Mouse (Mus musculus) left cerebral cortex, adult 8-10 months (tissue): Measurements from ENCODE around the gene Clcn7. TPM values are rescaled to one million over a fixed set of nuclear protein-coding genes. Genes with fewer than 3 reads are reported as not detected.

Experiments
- DNase-seq, 2 experiments: peaks; one replicate each; pipeline ENCODE4 v3.0.0; 2022; ENCODE audit warnings: low spot score in 2 of 2
- total RNA-seq, 4 experiments: library from RNA; stranded (reverse); gene quantifications; 2 replicates each; pipeline ENCODE4 v1.2.4; 2022

Clcn7 gene
- total RNA-seq, 4 experiments from 2014 or later = 50.0 to 54.5 (median 51.1) TPM

DNA sequence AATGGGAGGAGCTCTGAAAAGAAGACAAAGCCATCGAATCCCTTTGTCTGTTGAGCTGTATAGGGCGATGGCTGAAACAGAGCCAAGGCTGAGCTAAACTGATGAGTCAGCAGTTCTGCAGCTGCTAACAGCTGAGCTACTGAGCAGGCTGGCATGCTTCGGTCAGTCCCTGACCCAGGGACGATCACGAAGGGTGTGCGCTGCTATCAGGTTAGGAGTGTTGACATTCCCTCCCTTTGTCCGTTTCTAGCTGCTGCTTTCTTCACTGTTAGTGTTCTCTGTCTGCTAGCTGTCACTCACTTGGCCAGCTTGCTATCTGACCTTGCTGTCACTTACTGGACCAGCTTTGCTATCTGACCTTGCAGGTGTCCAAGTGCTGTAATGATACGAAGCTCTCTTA lies 6.1 kb upstream of the Clcn7 start:
- no peak for DNase-seq

DNA sequence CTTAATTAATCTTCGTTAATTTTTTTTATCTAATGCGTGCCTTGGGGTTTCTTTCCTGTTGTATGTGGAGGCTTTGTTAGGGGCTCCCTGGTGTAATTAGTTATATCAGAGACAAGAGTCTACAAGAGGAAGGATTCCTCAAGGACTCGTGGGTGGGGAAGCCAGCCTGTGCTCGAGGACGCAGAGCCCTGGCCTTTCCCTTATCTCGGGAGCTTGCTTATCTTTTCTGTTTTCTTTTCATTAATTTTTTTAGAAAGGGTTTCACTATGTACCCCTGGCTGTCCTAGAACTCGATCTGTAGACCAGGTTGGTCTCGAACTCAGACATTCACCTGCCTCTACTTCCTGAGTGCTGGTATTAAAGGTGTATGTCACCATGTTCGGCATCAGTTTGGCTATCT lies 5.5 kb upstream of the Clcn7 start:
- DNase-seq = no peak

DNA sequence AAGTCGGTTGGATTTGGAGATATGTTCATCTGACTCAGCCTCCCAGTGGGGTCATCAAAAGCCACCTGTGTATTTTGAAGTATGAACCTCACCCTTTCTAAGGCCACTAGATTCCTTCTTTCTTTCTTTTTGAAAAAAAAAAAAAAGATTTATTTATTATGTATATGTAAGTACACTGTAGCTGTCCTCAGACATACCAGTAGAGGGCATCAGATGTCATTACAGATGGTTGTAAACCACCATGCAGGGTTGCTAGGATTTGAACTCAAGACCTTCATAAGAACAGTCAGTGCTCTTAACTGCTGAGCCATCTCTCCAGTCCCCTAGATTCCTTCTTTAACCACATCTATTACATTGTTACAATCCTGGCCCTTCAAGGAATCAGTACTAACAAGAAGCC lies 3.1 kb upstream of the Clcn7 start:
- no peak for DNase-seq

DNA sequence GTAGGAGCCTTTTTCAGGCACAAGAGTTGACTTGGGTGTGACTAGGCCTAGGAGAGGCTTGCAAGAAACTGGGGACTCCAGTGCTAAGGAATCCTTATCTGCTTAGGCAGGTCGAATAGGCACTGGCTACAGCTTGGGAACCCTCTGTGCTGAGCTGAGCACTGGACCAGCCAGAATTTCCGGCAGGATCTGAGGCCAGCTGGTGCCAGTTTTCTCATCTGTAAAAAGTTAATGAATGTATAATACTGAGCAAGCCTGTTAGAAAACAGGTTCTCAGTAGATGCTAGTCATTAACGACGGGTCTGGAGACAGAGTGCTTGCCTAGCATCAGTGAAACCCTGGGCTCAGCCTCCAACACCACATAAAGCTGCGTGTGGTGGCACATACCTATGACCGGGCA lies 2.4 kb downstream of the Clcn7 start:
- DNase-seq = no peak

GRCm38 (mm10) chr17:25138803-25139202 lies 5.6 kb downstream of the Clcn7 start:
- DNase-seq = no peak

- DNase-seq = no peak
Observed at GRCm38 (mm10) chr17:25139960-25140359, 6.8 kb downstream of the Clcn7 start.

DNA sequence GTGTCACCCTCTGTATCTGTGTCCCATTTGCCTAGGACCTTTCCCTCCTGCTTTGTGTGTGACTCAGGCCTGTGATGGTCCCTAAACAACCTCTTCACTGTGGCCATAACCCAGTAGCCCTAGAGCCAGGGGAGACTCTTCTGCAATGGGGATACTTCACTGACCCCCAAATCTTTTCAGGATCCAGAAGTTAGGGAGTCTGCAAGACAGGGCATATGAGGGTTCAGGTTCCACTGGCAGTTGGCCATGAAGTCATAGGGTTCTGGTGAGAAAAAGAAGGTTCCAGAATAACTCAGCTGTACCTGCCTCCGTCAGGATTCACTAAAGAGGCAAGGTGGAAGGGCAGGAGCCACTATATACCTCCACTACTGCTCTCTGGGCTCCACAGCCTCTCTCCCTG lies 29.0 kb downstream of the Clcn7 start, which contains the start of gene Ccdc154:
Gene Ccdc154 (plus strand): TSS at position 301 of the 400 bp plus-strand sequence.
- DNase-seq = no peak

DNA sequence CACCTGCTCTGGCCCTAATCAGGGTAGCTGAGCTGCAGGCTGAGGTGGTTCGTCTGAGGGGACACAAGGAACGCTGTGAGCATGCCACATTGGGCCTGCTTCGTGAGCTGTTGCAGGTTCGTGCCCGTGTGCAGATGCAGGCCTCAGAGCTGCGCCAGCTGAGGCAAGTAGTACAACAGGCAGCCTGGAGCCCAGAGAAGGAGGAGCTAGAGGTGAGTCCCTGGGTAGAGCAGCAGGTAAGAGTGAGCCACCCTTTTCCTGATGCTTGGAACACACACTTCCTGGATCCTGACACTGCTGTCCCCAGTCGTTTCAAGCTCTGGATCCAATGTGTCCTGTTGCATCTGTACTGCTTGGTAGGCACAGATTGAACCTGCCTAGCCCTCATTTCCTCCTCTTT lies 30.2 kb downstream of the Clcn7 start:
- no peak for DNase-seq

DNA sequence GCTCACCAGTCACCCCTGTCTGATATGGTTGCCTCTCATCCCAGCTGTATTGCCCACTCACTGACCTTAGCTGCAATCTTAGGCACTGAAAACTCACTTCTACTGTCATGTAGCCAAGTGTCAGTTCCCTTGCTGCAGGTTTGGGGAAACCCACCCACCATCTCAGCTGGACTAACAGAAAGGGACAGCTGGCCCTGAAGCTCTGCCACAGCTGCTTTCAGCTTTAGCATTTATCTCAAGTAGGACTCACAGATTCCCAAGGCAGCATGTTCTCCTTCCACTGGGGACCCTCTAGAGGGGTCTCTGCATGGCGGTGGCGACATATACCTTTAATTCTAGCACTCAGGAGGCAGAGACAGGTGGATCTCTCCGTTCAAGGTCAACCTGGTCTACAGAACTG lies 31.6 kb downstream of the Clcn7 start:
- DNase-seq = no peak

DNA sequence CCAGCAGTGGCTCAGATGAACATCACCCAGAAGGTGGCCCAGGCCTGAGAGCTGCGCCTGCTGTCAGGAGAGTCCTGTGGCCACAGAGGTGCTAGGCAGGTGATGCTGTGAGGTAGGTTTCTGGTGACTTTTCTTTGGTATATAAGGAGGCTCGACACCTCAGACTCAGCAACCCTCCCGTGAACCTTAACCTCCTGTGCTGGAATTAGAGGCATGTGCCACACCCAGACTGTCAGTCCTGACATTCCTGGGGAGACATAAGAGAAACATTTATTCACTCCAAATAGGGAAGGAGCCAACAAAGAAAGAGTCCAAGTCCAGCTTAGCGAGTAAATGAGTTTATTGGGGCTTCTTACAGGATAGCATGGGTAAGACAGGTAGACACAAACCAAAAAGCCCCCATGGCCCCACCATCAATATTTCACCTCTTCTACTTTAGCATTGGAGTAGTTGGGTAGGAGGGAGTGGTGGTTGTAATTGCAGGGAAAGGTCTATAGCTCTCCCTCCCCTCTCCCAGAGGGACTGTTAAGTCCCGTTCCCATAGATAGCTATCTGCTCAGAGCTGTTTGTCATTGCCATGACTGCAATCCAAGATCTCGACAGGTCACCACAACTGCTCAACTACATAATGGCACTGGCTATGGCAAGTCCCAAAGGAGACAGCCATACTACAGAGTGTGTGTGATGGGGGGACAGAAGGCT lies 32.9 kb downstream of the Clcn7 start:
- DNase-seq = no peak

- DNase-seq = no peak
Observed at GRCm38 (mm10) chr17:25169706-25170105, 36.5 kb downstream of the Clcn7 start.

- DNase-seq = no peak
Observed at GRCm38 (mm10) chr17:25172558-25172957, 39.4 kb downstream of the Clcn7 start.

DNA sequence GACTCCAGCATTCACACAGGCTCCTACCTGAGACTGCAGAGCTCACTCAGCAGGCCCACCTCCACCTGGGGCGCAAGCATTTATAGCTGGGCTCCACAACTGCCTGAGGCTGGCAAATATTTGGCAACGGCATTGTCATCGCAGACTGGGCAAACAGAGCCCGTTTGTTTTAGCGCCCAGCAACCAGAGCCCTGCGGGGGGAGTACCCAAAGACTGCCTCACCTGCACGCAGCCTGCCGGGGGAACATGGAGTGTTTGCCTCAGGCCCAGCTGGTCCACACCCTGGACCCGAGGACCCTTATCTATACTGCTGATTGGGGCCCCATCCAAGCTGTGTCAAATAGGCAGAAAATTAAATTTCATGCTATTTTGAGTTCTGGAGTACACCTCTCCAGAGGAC lies 42.2 kb downstream of the Clcn7 start, which contains the start of gene Gm38655:
Gene Gm38655 (minus strand): TSS at position 61 of the 400 bp plus-strand sequence.
- DNase-seq = no peak

DNA sequence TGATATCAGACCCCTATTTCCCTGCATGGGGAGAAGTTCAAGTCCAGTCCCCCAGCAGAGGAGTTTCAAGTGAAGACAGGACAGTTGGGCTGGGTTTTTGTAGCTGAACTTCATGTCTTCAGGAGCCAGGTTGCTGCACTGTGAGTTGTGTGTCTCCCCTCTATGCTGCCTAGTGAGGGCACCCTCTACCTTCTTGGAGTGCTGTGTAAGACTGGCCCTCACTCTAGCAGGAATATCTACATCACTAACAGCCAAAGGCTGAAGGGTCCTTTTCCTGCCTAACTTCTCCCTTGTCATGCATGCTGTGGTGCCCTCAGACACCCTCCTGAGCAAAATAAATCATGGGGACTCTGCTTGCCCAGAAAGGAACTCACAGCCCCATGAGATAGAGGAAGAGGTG lies 50.0 kb downstream of the Clcn7 start:
- no peak for DNase-seq

- DNase-seq = peak; percentile 95 to 99
Observed at GRCm38 (mm10) chr17:25184129-25184691, 51.0 kb downstream of the Clcn7 start, which contains the start of gene BC003965. TSS of gene BC003965 (plus strand) at chr17:25184554.

DNA sequence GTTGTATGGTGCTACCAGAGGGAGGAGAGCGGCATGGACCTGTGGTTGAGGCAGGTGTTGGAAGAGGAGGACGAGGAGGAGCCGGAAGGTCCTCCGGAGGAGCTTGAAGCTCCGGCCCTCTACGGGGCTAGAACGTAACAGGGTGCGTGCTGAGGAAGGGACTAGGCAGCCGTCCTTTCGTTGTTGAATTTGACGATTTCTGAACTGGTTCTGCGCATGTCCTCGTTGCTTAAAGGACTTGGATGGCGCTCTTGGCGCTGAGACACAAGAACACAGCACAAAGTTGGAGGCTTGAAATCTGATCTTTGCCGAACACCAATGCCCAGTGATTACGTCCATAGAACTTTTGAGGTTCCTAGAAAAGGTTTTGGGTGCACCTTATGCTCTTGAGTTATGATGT lies 51.8 kb downstream of the Clcn7 start:
- DNase-seq = no peak

DNA sequence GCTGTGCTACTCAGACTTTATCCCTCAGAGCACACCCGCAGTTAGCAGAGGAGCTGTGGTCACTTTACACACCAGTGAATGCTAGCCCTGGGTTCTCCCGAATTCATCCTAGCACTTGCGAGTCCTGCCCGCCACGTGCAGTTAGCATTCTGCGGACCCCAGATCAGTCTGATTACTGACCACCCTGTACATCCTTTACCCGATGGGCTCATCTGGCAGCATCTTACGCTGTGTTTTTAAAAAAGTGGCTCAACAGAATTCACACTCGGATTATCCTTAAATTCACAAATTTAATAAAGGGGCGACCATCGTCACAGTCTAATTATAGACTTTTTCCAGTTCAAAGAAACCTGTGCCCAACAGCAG lies 54.6 kb downstream of the Clcn7 start:
- DNase-seq = no peak

DNA sequence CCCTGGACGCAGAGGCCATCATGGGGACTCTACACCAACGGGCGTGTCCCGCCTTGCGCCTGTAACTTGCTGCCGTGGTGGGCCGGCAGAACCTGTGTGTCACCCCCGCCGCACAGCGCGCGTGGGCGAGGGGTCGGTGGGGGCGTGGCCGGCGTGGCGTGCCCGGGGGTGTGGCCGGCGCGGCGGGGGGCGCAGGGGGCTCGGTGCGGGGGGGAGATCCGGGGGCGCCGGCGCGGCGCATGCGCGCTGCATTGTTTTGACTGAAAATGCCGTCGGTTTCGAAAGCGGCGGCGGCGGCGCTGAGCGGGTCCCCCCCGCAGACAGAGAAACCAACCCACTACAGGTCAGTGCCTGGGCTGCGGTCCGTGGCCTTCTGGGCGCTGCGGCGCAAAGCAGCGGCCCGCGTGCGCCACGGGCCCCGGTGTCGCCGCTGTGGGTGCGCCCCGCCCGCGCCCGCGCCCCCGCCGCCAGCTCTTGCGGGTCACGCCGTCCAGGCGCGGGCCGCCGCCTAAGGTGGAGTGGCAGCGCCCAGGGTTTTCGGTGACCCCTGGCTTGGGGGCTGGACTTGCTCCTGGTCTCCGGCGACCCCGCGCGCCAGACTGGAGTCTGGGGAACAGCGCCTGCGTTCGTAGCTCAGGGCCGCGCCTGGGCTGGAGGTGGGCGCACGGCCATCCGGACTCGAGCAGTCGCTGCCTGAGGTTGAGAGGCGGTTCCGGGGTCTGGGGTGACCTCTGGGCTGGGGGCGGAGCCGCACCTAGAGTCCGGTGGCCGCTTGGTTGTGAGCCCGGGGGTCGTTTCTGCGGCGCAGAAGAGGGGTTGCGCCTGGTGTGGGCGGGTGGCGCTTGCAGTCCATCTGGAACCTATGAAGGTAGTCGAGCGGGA lies 55.2 kb downstream of the Clcn7 start, which contains the start of gene Unkl:
Gene Unkl (plus strand): TSS at position 248 of the 882 bp plus-strand sequence.
- DNase-seq = peak; percentile 51 to 58

DNA sequence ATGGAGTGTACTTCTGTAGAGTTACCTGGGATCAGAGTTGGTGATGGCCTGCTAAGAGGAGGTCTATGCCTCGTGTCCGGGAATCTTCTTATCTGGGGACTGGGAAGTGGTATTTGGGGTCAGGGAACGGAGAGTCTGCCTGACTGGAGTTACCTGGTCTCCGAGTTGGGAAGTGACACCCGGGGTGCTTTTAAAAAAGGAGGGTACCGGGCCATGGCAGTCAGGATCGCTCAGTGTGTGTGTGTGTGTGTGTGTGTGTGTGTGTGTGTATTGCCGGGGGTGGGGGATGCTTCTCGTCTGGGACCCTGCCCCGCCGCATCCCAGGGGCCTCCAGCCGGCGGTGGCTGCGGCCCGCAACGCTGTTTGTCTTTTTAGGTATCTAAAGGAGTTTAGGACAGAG lies 55.9 kb downstream of the Clcn7 start:
- no peak for DNase-seq

DNA sequence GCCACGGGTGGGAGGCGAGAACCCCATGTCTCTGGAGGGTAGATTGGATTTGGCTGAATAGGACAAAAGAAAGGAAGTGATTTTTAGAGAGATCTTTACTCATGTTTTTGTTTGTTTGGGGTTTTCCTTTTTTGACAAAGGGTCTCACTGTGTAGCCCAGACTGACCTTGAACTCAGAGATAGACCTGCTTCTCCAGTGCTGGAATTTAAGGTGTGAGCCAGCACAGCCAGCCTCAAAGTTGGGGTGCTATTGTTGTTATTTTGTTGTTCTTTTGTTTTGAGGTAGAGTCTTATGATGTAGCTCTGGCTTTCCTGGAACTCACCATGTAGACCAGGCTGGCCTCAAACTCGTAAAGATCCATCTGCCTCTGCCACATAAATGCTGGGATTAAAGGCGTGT lies 69.2 kb downstream of the Clcn7 start:
- DNase-seq = no peak

DNA sequence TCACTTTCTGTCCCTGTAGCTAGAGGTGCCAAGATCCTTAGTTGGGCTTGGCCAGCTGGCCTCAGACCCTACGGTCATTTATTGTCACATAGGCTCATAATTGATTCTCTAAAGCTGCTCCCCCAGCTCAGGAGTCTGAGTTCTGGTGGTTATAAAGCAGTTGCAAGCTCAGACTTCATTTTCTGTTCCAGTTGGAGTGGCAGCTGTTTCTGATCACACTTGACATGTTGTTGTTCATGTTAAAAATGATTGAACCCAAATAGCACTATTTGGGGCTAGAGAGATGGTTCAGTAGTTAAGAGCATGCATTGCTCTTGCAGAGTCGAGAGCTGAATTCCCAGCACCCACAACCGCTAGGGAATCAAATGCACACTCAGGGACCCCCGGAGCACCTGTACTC lies 76.8 kb downstream of the Clcn7 start:
- DNase-seq = no peak
